Mouse (Mus musculus) T-helper 17 cell (primary cell): ENCODE measurements around the gene Ift122.

Experiments
- in situ Hi-C, 2 experiments: fragments of 300-600 bp; cut with MboI, MseI; formaldehyde crosslinking; loops; 1 replicate in 1 of 2; 2 replicates in 1 of 2; pipeline ENCODE4 v1.15.1; 2025; ENCODE audit warnings: high pct_unique_total_duplicates in 2 of 2

Gene Ift122

GRCm38 (mm10) chr6:115915601-115916445, 62.6 kb downstream of the Ift122 start:
- in situ Hi-C loops: no loop called here

- in situ Hi-C loops: no loop called here
Measured at GRCm38 (mm10) chr6:115916611-115917010, 63.3 kb downstream of the Ift122 start.

- in situ Hi-C loops: no loop called here
Measured at GRCm38 (mm10) chr6:115918615-115919014, 65.3 kb downstream of the Ift122 start.

- in situ Hi-C loops: loop anchor here in 1 of 2 experiments (10.0 kb wide), 1 partner anchor 365 kb away; no protein-coding TSS in a partner anchor
Measured at GRCm38 (mm10) chr6:115919876-115920275, 66.6 kb downstream of the Ift122 start.

GRCm38 (mm10) chr6:115924829-115925228, 71.6 kb downstream of the Ift122 start:
- in situ Hi-C loops: loop anchor here in 1 of 2 experiments (10.0 kb wide), 1 partner anchor 370 kb away; no protein-coding TSS in a partner anchor

- in situ Hi-C loops: loop anchor here in 1 of 2 experiments (10.0 kb wide), 1 partner anchor 372 kb away; no protein-coding TSS in a partner anchor
Measured at GRCm38 (mm10) chr6:115926416-115926815, 73.1 kb downstream of the Ift122 start.

GRCm38 (mm10) chr6:115927292-115928242, 74.3 kb downstream of the Ift122 start:
- in situ Hi-C loops: loop anchor here in 1 of 2 experiments (10.0 kb wide), 1 partner anchor 373 kb away; no protein-coding TSS in a partner anchor

GRCm38 (mm10) chr6:115930018-115930417, 76.7 kb downstream of the Ift122 start:
- in situ Hi-C loops: no loop called here

- in situ Hi-C loops: no loop called here
Measured at GRCm38 (mm10) chr6:115931639-115932038, 78.4 kb downstream of the Ift122 start, which contains the start of gene Rho. TSS of gene Rho (plus strand) at chr6:115931748.

- in situ Hi-C loops: no loop called here
Measured at GRCm38 (mm10) chr6:115932391-115932790, 79.1 kb downstream of the Ift122 start.

GRCm38 (mm10) chr6:115935544-115935943, 82.3 kb downstream of the Ift122 start:
- in situ Hi-C loops: no loop called here

- in situ Hi-C loops: no loop called here
Measured at GRCm38 (mm10) chr6:115938011-115938410, 84.7 kb downstream of the Ift122 start.

- in situ Hi-C loops: no loop called here
Measured at GRCm38 (mm10) chr6:115938798-115939197, 85.5 kb downstream of the Ift122 start.

- in situ Hi-C loops: no loop called here
Measured at GRCm38 (mm10) chr6:115940603-115941002, 87.3 kb downstream of the Ift122 start.

- in situ Hi-C loops: no loop called here
Measured at GRCm38 (mm10) chr6:115941128-115941527, 87.9 kb downstream of the Ift122 start.

GRCm38 (mm10) chr6:115943498-115944427, 90.5 kb downstream of the Ift122 start:
- in situ Hi-C loops: no loop called here

- in situ Hi-C loops: no loop called here
Measured at GRCm38 (mm10) chr6:115944638-115945037, 91.4 kb downstream of the Ift122 start, which contains the start of gene H1foo. TSS of gene H1foo (plus strand) at chr6:115944938.

GRCm38 (mm10) chr6:115945633-115946032, 92.4 kb downstream of the Ift122 start:
- in situ Hi-C loops: no loop called here

- in situ Hi-C loops: no loop called here
Measured at GRCm38 (mm10) chr6:115946389-115946788, 93.1 kb downstream of the Ift122 start.

GRCm38 (mm10) chr6:115954506-115955074, 101.3 kb downstream of the Ift122 start:
- in situ Hi-C loops: no loop called here
